Mouse (Mus musculus): Measurements from ENCODE around the gene Zfp839. TPM values are rescaled to one million over a fixed set of nuclear protein-coding genes. Genes with fewer than 3 reads are reported as not detected.

Zfp839 gene
- total and polyA plus RNA-seq, 2 experiments from 2014 or later: 2.4 to 4.5 TPM

- no peaks in the 10 kb centered on the region for H3K27me3 ChIP-seq (ENCODE audit: insufficient read depth, low read length)
- H3K4me2 ChIP-seq (ENCODE audit: low read depth): no peak overlapping the region
- H3K27ac ChIP-seq (ENCODE audit: low read depth, low read length): no peak overlapping the region
- H3K9ac ChIP-seq: no peak overlapping the region
- no peak for ATAC-seq
- H3K36me3 ChIP-seq (ENCODE audit: insufficient read depth): peaks cover 30% of the 10 kb centered on the region
- no peak for TF ChIP-seq CTCF (IDR thresholded peaks at IDR 0.05; ENCODE audit: low read depth)
- H3K4me3 ChIP-seq (ENCODE audit: low read depth, low read length): no peak overlapping the region
- no peaks in the 10 kb centered on the region for H3K9me3 ChIP-seq (ENCODE audit: low read length)
- no peaks in the 10 kb centered on the region for H3K4me1 ChIP-seq (ENCODE audit: insufficient read depth)
- no peak for DNase-seq
Measured at GRCm38 (mm10) chr12:110860293-110860692, 10.2 kb downstream of the Zfp839 start.

- Histone ChIP-seq H3K9ac (no peak overlapping the region), H3K27me3 (ENCODE audit: insufficient read depth, low read length) (no peaks in the 10 kb centered on the region), H3K27ac (ENCODE audit: low read depth, low read length) (no peak overlapping the region), H3K4me2 (ENCODE audit: low read depth) (no peak overlapping the region), H3K36me3 (ENCODE audit: insufficient read depth) (peaks cover 22% of the 10 kb centered on the region), H3K4me3 (ENCODE audit: low read depth, low read length) (no peak overlapping the region), H3K4me1 (ENCODE audit: insufficient read depth) (no peaks in the 10 kb centered on the region), H3K9me3 (ENCODE audit: low read length) (no peaks in the 10 kb centered on the region)
- no peak; the same call in 1 of the 2 replicates for ATAC-seq
- TF ChIP-seq CTCF (IDR thresholded peaks at IDR 0.05; ENCODE audit: low read depth): no peak
- WGBS: 50% methylated on average over 7 of the region's 7 CpGs
- no peak for DNase-seq
Measured at GRCm38 (mm10) chr12:110861256-110861655, 11.2 kb downstream of the Zfp839 start.

DNA sequence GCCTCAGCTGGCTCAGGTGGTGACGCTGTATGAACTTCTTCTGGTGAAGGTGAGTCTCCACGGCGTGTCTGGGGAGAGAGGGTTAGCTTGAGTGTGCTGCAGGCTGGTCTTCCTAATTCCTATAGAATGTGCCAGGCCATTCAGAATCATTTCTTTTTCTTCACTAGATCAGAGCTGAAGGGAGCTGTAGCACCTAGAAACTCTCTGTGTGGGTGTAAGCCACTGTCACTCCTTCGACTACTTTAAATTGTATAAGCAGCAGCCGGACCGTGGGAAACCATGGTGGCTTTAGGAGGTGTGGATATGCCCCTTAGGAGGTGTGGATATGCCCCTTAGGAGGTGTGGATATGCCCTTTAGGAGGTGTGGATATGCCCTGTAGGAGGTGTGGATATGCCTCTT is 14.0 kb downstream of the Zfp839 start:
- peaks cover 41% of the 10 kb centered on the region for H3K36me3 ChIP-seq (ENCODE audit: insufficient read depth)
- DNase-seq (no peak), ATAC-seq (no peak)
- no peak for TF ChIP-seq CTCF (IDR thresholded peaks at IDR 0.05; ENCODE audit: low read depth)
- H3K4me3 ChIP-seq (ENCODE audit: low read depth, low read length): no peak overlapping the region
- H3K9me3 ChIP-seq (ENCODE audit: low read length): no peaks in the 10 kb centered on the region
- 95% methylated on average over 6 of the region's 6 CpGs for WGBS
- H3K4me2 ChIP-seq (ENCODE audit: low read depth): no peak overlapping the region
- no peak overlapping the region for H3K9ac ChIP-seq
- no peaks in the 10 kb centered on the region for H3K4me1 ChIP-seq (ENCODE audit: insufficient read depth)
- no peak overlapping the region for H3K27ac ChIP-seq (ENCODE audit: low read depth, low read length)
- no peaks in the 10 kb centered on the region for H3K27me3 ChIP-seq (ENCODE audit: insufficient read depth, low read length)

- Histone ChIP-seq H3K9ac (no peak overlapping the region), H3K4me1 (ENCODE audit: insufficient read depth) (no peaks in the 10 kb centered on the region), H3K27me3 (ENCODE audit: insufficient read depth, low read length) (no peaks in the 10 kb centered on the region), H3K36me3 (ENCODE audit: insufficient read depth) (peaks cover 53% of the 10 kb centered on the region), H3K9me3 (ENCODE audit: low read length) (no peaks in the 10 kb centered on the region), H3K27ac (ENCODE audit: low read depth, low read length) (no peak overlapping the region), H3K4me3 (ENCODE audit: low read depth, low read length) (no peak overlapping the region), H3K4me2 (ENCODE audit: low read depth) (no peak overlapping the region)
- no peak for ATAC-seq
- no peak for TF ChIP-seq CTCF (IDR thresholded peaks at IDR 0.05; ENCODE audit: low read depth)
- DNase-seq: no peak
- WGBS: 37% methylated on average over 6 of the region's 6 CpGs
Measured at GRCm38 (mm10) chr12:110865571-110865970, 15.5 kb downstream of the Zfp839 start.

DNA sequence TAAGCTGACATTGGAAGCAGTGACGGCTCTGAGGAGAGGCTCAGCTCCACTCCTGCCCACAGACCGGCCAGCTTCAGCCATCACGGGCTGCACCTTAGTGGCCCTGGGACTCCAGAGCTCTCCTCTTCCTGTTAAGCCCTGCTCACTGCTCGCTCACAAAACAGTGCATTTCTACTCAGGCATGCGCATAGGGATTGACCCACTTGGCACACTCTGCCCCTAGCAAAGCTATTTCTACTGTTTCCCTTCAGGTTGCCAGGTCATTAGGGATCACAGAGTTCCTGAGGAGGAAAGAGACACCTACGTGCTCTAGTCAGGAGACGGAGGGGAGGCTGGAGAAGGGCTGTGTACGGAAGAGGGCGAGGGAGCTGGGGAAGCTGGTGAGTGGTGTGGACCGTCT is 15.9 kb downstream of the Zfp839 start:
- Histone ChIP-seq H3K9ac (no peak overlapping the region), H3K27me3 (ENCODE audit: insufficient read depth, low read length) (no peaks in the 10 kb centered on the region), H3K9me3 (ENCODE audit: low read length) (no peaks in the 10 kb centered on the region), H3K27ac (ENCODE audit: low read depth, low read length) (no peak overlapping the region), H3K4me2 (ENCODE audit: low read depth) (no peak overlapping the region), H3K4me1 (ENCODE audit: insufficient read depth) (no peaks in the 10 kb centered on the region), H3K36me3 (ENCODE audit: insufficient read depth) (peaks cover 55% of the 10 kb centered on the region), H3K4me3 (ENCODE audit: low read depth, low read length) (no peak overlapping the region)
- TF ChIP-seq CTCF (IDR thresholded peaks at IDR 0.05; ENCODE audit: low read depth): no peak
- 69% methylated on average over 10 of the region's 10 CpGs for WGBS
- ATAC-seq (no peak), DNase-seq (no peak)

DNA sequence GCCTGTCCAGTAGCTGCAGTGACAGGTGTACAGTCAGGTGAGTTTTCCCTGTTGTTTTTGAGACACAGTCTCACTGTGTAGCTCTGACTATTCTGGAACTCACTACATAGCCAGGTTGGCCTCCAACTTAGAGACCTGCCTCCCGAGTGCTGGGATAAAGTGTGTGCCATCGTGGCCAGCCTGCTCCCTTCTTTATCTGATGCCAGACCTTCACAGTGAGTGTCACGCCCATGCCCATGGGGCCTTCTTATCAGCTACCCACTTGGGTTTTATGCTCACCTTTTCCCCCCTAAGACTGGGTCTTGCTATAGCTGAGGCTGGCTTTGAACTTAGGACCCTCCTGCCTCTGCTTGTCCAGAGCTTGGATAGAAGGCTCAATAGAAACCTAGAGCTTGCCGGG is 20.1 kb downstream of the Zfp839 start:
- Histone ChIP-seq H3K27me3 (ENCODE audit: insufficient read depth, low read length) (no peaks in the 10 kb centered on the region), H3K4me1 (ENCODE audit: insufficient read depth) (no peaks in the 10 kb centered on the region), H3K4me2 (ENCODE audit: low read depth) (no peak overlapping the region), H3K4me3 (ENCODE audit: low read depth, low read length) (no peak overlapping the region), H3K27ac (ENCODE audit: low read depth, low read length) (no peak overlapping the region), H3K9me3 (ENCODE audit: low read length) (no peaks in the 10 kb centered on the region), H3K9ac (no peak overlapping the region), H3K36me3 (ENCODE audit: insufficient read depth) (peaks cover 77% of the 10 kb centered on the region)
- DNase-seq (no peak), ATAC-seq (no peak)
- TF ChIP-seq CTCF (IDR thresholded peaks at IDR 0.05; ENCODE audit: low read depth): no peak
- WGBS: 88% methylated on average over 4 of the region's 4 CpGs

- Histone ChIP-seq H3K4me2 (ENCODE audit: low read depth) (no peak overlapping the region), H3K36me3 (ENCODE audit: insufficient read depth) (peaks cover 81% of the 10 kb centered on the region), H3K4me3 (ENCODE audit: low read depth, low read length) (no peak overlapping the region), H3K4me1 (ENCODE audit: insufficient read depth) (no peaks in the 10 kb centered on the region), H3K9me3 (ENCODE audit: low read length) (no peaks in the 10 kb centered on the region), H3K9ac (no peak overlapping the region), H3K27me3 (ENCODE audit: insufficient read depth, low read length) (no peaks in the 10 kb centered on the region), H3K27ac (ENCODE audit: low read depth, low read length) (no peak overlapping the region)
- TF ChIP-seq CTCF (IDR thresholded peaks at IDR 0.05; ENCODE audit: low read depth): no peak
- WGBS: 95% methylated on average over 5 of the region's 5 CpGs
- DNase-seq: no peak
- no peak for ATAC-seq
Measured at GRCm38 (mm10) chr12:110871247-110871646, 21.2 kb downstream of the Zfp839 start.

GRCm38 (mm10) chr12:110875351-110875750 is 25.3 kb downstream of the Zfp839 start:
- DNase-seq: no peak
- Histone ChIP-seq H3K36me3 (ENCODE audit: insufficient read depth) (peaks cover 81% of the 10 kb centered on the region), H3K4me3 (ENCODE audit: low read depth, low read length) (no peak overlapping the region), H3K4me1 (ENCODE audit: insufficient read depth) (no peaks in the 10 kb centered on the region), H3K9me3 (ENCODE audit: low read length) (no peaks in the 10 kb centered on the region), H3K9ac (no peak overlapping the region), H3K27ac (ENCODE audit: low read depth, low read length) (no peak overlapping the region), H3K4me2 (ENCODE audit: low read depth) (no peak overlapping the region), H3K27me3 (ENCODE audit: insufficient read depth, low read length) (no peaks in the 10 kb centered on the region)
- no peak for TF ChIP-seq CTCF (IDR thresholded peaks at IDR 0.05; ENCODE audit: low read depth)
- ATAC-seq: no peak
- 81% methylated on average over 2 of the region's 2 CpGs for WGBS

Measured in forebrain, postnatal 0 days (tissue).